17 mouse cellular contexts compared by ENCODE assay signal in the genomic region with DNA sequence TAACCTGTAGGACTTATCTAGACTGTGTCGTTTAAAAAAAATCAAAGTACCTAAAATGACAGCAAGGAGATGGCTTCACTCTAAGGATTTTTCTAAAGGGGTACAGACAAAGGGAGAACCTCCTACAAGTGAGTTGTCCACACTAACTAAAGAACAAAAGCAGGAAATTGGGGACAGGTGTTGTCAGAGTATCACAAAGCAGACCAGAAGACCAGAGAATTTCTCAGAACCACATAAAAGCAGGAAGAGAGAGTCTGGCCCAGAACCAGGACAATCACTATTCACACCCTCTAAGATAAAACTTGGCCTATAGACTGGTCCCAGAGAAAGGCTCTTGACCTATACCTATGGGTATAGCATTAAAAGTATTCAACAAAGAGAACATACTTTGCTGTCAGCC.
"Had no signal": no experiment of that assay in that cellular context is flagged by ENCODE, and none has a peak within 500 bp of the region (broad histone marks: within the 10 kb centered on the region; RNA-seq: fewer than 3 reads in every experiment).

No protein-coding gene starts in this region.

- H3K9me3 ChIP-seq: liver, embryonic 13.5 days; midbrain, embryonic 13.5 days; neural tube, embryonic 13.5 days; stomach, embryonic 15.5 days had no signal

- H3K36me3 ChIP-seq: liver, embryonic 13.5 days; midbrain, embryonic 13.5 days; neural tube, embryonic 13.5 days; stomach, embryonic 15.5 days had no signal

- H3K4me1 ChIP-seq: liver, embryonic 13.5 days; midbrain, embryonic 13.5 days; neural tube, embryonic 13.5 days; stomach, embryonic 15.5 days had no signal

- H3K27me3 ChIP-seq: liver, embryonic 13.5 days; midbrain, embryonic 13.5 days; neural tube, embryonic 13.5 days; stomach, embryonic 15.5 days had no signal

- DNase-seq: kidney, adult 18-20 months; kidney, adult 9 months; kidney, postnatal 36 days; layer of hippocampus, postnatal 36 days; liver, embryonic 13.5 days; lung, embryonic 14.5 days; lung, postnatal 14 days; retina, postnatal 1 day; right cerebral cortex, postnatal 25 days; spleen, adult 18-20 months; thymus, postnatal 25 days had no signal

- H3K9ac ChIP-seq: liver, embryonic 13.5 days; lung, embryonic 14.5 days; midbrain, embryonic 13.5 days; neural tube, embryonic 13.5 days; stomach, embryonic 15.5 days had no signal

- H3K27ac ChIP-seq: left cerebral cortex, adult 2 months; liver, embryonic 13.5 days; midbrain, embryonic 13.5 days; neural tube, embryonic 13.5 days; stomach, embryonic 15.5 days had no signal

- ATAC-seq: midbrain, embryonic 13.5 days; midbrain, embryonic 16.5 days had no signal

- H3K4me2 ChIP-seq: liver, embryonic 13.5 days; lung, embryonic 14.5 days; midbrain, embryonic 13.5 days; neural tube, embryonic 13.5 days; stomach, embryonic 15.5 days had no signal

- H3K4me3 ChIP-seq: left cerebral cortex, adult 2 months; liver, embryonic 13.5 days; midbrain, embryonic 13.5 days; myocyte; neural tube, embryonic 13.5 days; stomach, embryonic 15.5 days had no signal
